Mouse (Mus musculus) cerebellum, adult (tissue): ENCODE data around the gene Fam129c.

ENCODE experiments used
- ATAC-seq: cut with Nextera tagmentation; 2 replicates; pipeline ENCODE4 v1.9.2; 2017; ENCODE audit warnings: mild to moderate bottlenecking, moderate library complexity, mixed read lengths; ENCODE audit not compliant: insufficient number of reproducible peaks, low FRiP score, low TSS enrichment

Fam129c gene

GRCm38 (mm10) chr8:71572847-71573633 lies 24.4 kb upstream of the Fam129c start:
- no peak for ATAC-seq

- no peak for ATAC-seq
These were observed 23.0 kb upstream of the Fam129c start for GRCm38 (mm10) chr8:71574426-71574825.

GRCm38 (mm10) chr8:71575020-71575419 lies 22.4 kb upstream of the Fam129c start:
- no peak for ATAC-seq

- no peak for ATAC-seq
These were observed 19.5 kb upstream of the Fam129c start for GRCm38 (mm10) chr8:71577856-71578387.

- ATAC-seq, result no peak
These were observed 18.4 kb upstream of the Fam129c start for GRCm38 (mm10) chr8:71579009-71579408.

- ATAC-seq, result no peak
These were observed 18.0 kb upstream of the Fam129c start for GRCm38 (mm10) chr8:71579476-71579875.

GRCm38 (mm10) chr8:71580201-71580600 lies 17.2 kb upstream of the Fam129c start:
- no peak for ATAC-seq

GRCm38 (mm10) chr8:71586891-71587290 lies 10.6 kb upstream of the Fam129c start:
- ATAC-seq, result no peak

GRCm38 (mm10) chr8:71588762-71589161 lies 8.7 kb upstream of the Fam129c start:
- ATAC-seq, result no peak

GRCm38 (mm10) chr8:71591017-71591416 lies 6.4 kb upstream of the Fam129c start:
- ATAC-seq, result no peak

- peak; percentile 78 for ATAC-seq
These were observed 5.7 kb upstream of the Fam129c start, which contains the start of gene Pgls for GRCm38 (mm10) chr8:71591471-71592373. Pgls (plus strand) TSS chr8:71592176.

GRCm38 (mm10) chr8:71592374-71593170 lies 4.9 kb upstream of the Fam129c start:
- peak; percentile 57 for ATAC-seq

- ATAC-seq, result no peak
These were observed 3.7 kb upstream of the Fam129c start for GRCm38 (mm10) chr8:71593556-71594323.

GRCm38 (mm10) chr8:71594324-71594722 lies 3.1 kb upstream of the Fam129c start:
- no peak for ATAC-seq

GRCm38 (mm10) chr8:71595862-71596261 lies 1.6 kb upstream of the Fam129c start:
- ATAC-seq, result peak; percentile 32

GRCm38 (mm10) chr8:71596384-71596783 lies 1.1 kb upstream of the Fam129c start:
- ATAC-seq, result no peak

GRCm38 (mm10) chr8:71596798-71597197 lies 650 bp upstream of the Fam129c start:
- ATAC-seq, result no peak

- ATAC-seq, result no peak
These were observed 927 bp downstream of the Fam129c start for GRCm38 (mm10) chr8:71598375-71598774.

- no peak for ATAC-seq
These were observed 1.4 kb downstream of the Fam129c start for GRCm38 (mm10) chr8:71598841-71599240.
